Mouse (Mus musculus) layer of hippocampus, adult 18-20 months (tissue): ENCODE measurements around the gene Arhgap17. TPM values are rescaled to one million over a fixed set of nuclear protein-coding genes. Genes with fewer than 3 reads are reported as not detected.

ENCODE experiments used
- DNase-seq, 2 experiments: peaks; one replicate each; pipeline ENCODE4 v3.0.0; 2022; ENCODE audit warnings: low spot score in 2 of 2
- total RNA-seq, 2 experiments: library from RNA; stranded (reverse); gene quantifications; 2 replicates each; pipeline ENCODE4 v1.2.3; 2021

Gene Arhgap17
- total RNA-seq, 2 experiments from 2014 or later, result 24.5 to 25.2 TPM

- DNase-seq, result no peak
These were observed 25.5 kb downstream of the Arhgap17 start for GRCm38 (mm10) chr7:123344079-123344780.

- DNase-seq, result no peak
These were observed 27.8 kb downstream of the Arhgap17 start for GRCm38 (mm10) chr7:123341896-123342295.

- no peak for DNase-seq
These were observed 31.4 kb downstream of the Arhgap17 start for GRCm38 (mm10) chr7:123338351-123338750.

GRCm38 (mm10) chr7:123336322-123336721, 33.4 kb downstream of the Arhgap17 start:
- no peak for DNase-seq

GRCm38 (mm10) chr7:123330506-123330905, 39.2 kb downstream of the Arhgap17 start:
- DNase-seq, result no peak

GRCm38 (mm10) chr7:123327909-123328308, 41.8 kb downstream of the Arhgap17 start:
- no peak for DNase-seq

GRCm38 (mm10) chr7:123326901-123327300, 42.8 kb downstream of the Arhgap17 start:
- DNase-seq, result no peak

GRCm38 (mm10) chr7:123326062-123326461, 43.7 kb downstream of the Arhgap17 start:
- DNase-seq, result no peak

GRCm38 (mm10) chr7:123324105-123324504, 45.6 kb downstream of the Arhgap17 start:
- DNase-seq, result no peak

GRCm38 (mm10) chr7:123323388-123323787, 46.3 kb downstream of the Arhgap17 start:
- no peak for DNase-seq

- no peak for DNase-seq
These were observed 47.1 kb downstream of the Arhgap17 start for GRCm38 (mm10) chr7:123322452-123323121.

GRCm38 (mm10) chr7:123312738-123313137, 57.0 kb downstream of the Arhgap17 start:
- DNase-seq, result no peak

- no peak for DNase-seq
These were observed 57.9 kb downstream of the Arhgap17 start for GRCm38 (mm10) chr7:123311836-123312235.

GRCm38 (mm10) chr7:123307887-123308558, 61.7 kb downstream of the Arhgap17 start:
- no peak for DNase-seq

- no peak for DNase-seq
These were observed 62.5 kb downstream of the Arhgap17 start for GRCm38 (mm10) chr7:123307236-123307635.

- DNase-seq, result no peak
These were observed 64.3 kb downstream of the Arhgap17 start for GRCm38 (mm10) chr7:123305397-123305796.

GRCm38 (mm10) chr7:123300258-123300657, 69.5 kb downstream of the Arhgap17 start:
- no peak for DNase-seq

- DNase-seq, result peak in 1 of 2 experiments; percentile 56
These were observed 71.5 kb downstream of the Arhgap17 start for GRCm38 (mm10) chr7:123298225-123298624.

GRCm38 (mm10) chr7:123296097-123296496, 73.6 kb downstream of the Arhgap17 start:
- no peak for DNase-seq

- DNase-seq, result no peak
These were observed 74.3 kb downstream of the Arhgap17 start for GRCm38 (mm10) chr7:123295423-123295822.

- DNase-seq, result peak in 1 of 2 experiments; percentile 47
These were observed 75.8 kb downstream of the Arhgap17 start for GRCm38 (mm10) chr7:123293898-123294297.

GRCm38 (mm10) chr7:123291942-123292341, 77.8 kb downstream of the Arhgap17 start:
- no peak for DNase-seq
